Mouse (Mus musculus) neural tube, embryonic 11.5 days (tissue): ENCODE results near the gene Fbxo46. TPM values are rescaled to one million over a fixed set of nuclear protein-coding genes. Genes with fewer than 3 reads are reported as not detected.
A peak's percentile ranks its signal among the peaks of the same experiment; 100 is the strongest.

Experiments used
- ATAC-seq: fragments of 200-750 bp; cut with Nextera tagmentation; 2 replicates; pipeline ENCODE4 v1.8.0; 2017; ENCODE audit warnings: moderate number of reproducible peaks, mild to moderate bottlenecking, moderate TSS enrichment, moderate library complexity; ENCODE audit not compliant: insufficient read depth, low FRiP score, low TSS enrichment
- DNase-seq: peaks from one replicate; pipeline ENCODE4 v3.0.0-alpha.2; 2015; ENCODE audit warnings: low spot score
- H3K27ac ChIP-seq: fragments of 300-500 bp; sonication (generic); 2 replicates; pipeline ENCODE4 v1.5.1; 2014; ENCODE audit warnings: low read depth, mild to moderate bottlenecking, low read length
- H3K27me3 ChIP-seq: fragments of 300-500 bp; sonication (generic); 2 replicates; pipeline ENCODE4 v1.6.1; 2014; ENCODE audit warnings: mild to moderate bottlenecking, low read length, mixed read lengths; ENCODE audit not compliant: control insufficient read depth, insufficient read depth
- H3K36me3 ChIP-seq: fragments of 300-500 bp; sonication (generic); 2 replicates; pipeline ENCODE4 v1.6.1; 2014; ENCODE audit warnings: mild to moderate bottlenecking, low read length, moderate library complexity, mixed read lengths; ENCODE audit not compliant: control insufficient read depth, insufficient read depth
- H3K4me1 ChIP-seq: fragments of 300-500 bp; sonication (generic); 2 replicates; pipeline ENCODE4 v1.6.1; 2014; ENCODE audit warnings: low read length, mixed read lengths; ENCODE audit not compliant: control insufficient read depth, insufficient read depth
- H3K4me2 ChIP-seq: fragments of 300-500 bp; sonication (generic); 2 replicates; pipeline ENCODE4 v1.6.1; 2014; ENCODE audit warnings: low read depth, mild to moderate bottlenecking, moderate library complexity
- H3K4me3 ChIP-seq: fragments of 300-500 bp; sonication (generic); 2 replicates; pipeline ENCODE4 v1.5.1; 2014; ENCODE audit warnings: low read depth, low read length
- H3K9ac ChIP-seq: fragments of 300-500 bp; sonication (generic); 2 replicates; pipeline ENCODE4 v1.6.1; 2014; ENCODE audit warnings: mild to moderate bottlenecking, low read length
- H3K9me3 ChIP-seq: fragments of 300-500 bp; sonication (generic); 2 replicates; pipeline ENCODE4 v1.6.1; 2016; ENCODE audit warnings: low read length; ENCODE audit not compliant: control insufficient read depth
- WGBS: fragments of 180-500 bp; shearing (Covaris S2); extraction: QIAGEN DNeasy Blood & Tissue Kit; methylation state at CpG from one replicate; pipeline ENCODE4 v1.1.7; 2014; 5-methylcytosine and 5-hydroxymethylcytosine counted together
- polyA plus RNA-seq: library from polyadenylated mRNA; unstranded; fragments of >200 nt; fragmentation: Nextera tagmentation; extraction: Ambion mirVana; gene quantifications from 2 replicates; pipeline ENCODE4 v1.2.1, GENCODE M21; 2014

Gene Fbxo46
- polyA plus RNA-seq, 1 experiment from 2014 or later: 10.6 TPM

- under 1% methylated on average over 39 of the region's 39 CpGs for WGBS
- Histone ChIP-seq H3K4me2 (peak overlapping the region; percentile 57), H3K4me3 (peak overlapping the region; percentile 33), H3K36me3 (peaks cover 5% of the 10 kb centered on the region; the same call in 1 of the 2 replicates), H3K27me3 (no peaks in the 10 kb centered on the region), H3K9me3 (no peaks in the 10 kb centered on the region), H3K27ac (peak overlapping the region; percentile 77), H3K9ac (peak overlapping the region; percentile 52), H3K4me1 (0 out of 2 replicates have a peak, but pooled peaks cover 3% of the 10 kb centered on the region)
- ATAC-seq (peak; percentile 98), DNase-seq (peak; percentile 99)
These were observed 11.7 kb downstream of the Fbxo46 start for GRCm38 (mm10) chr7:19131324-19131848.

- no peak for DNase-seq
- Histone ChIP-seq H3K36me3 (peaks cover 12% of the 10 kb centered on the region), H3K4me1 (0 out of 2 replicates have a peak, but pooled peaks cover 3% of the 10 kb centered on the region), H3K4me3 (no peak overlapping the region), H3K9me3 (no peaks in the 10 kb centered on the region), H3K27me3 (no peaks in the 10 kb centered on the region), H3K4me2 (no peak overlapping the region), H3K27ac (no peak overlapping the region), H3K9ac (no peak overlapping the region)
- no peak for ATAC-seq
- 96% methylated on average over 13 of the region's 13 CpGs for WGBS
These were observed 16.5 kb downstream of the Fbxo46 start for GRCm38 (mm10) chr7:19136168-19136567.

- Histone ChIP-seq H3K27me3 (no peaks in the 10 kb centered on the region), H3K4me3 (no peak overlapping the region), H3K4me1 (0 out of 2 replicates have a peak, but pooled peaks cover 3% of the 10 kb centered on the region), H3K27ac (no peak overlapping the region), H3K9ac (no peak overlapping the region), H3K36me3 (peaks cover 12% of the 10 kb centered on the region), H3K4me2 (no peak overlapping the region), H3K9me3 (no peaks in the 10 kb centered on the region)
- ATAC-seq (no peak), DNase-seq (no peak)
- WGBS: 95% methylated on average over 38 of the region's 38 CpGs
These were observed 17.1 kb downstream of the Fbxo46 start for GRCm38 (mm10) chr7:19136673-19137334.

- H3K9me3 ChIP-seq: no peaks in the 10 kb centered on the region
- WGBS: 65% methylated on average over 5 of the region's 5 CpGs
- no peak overlapping the region for H3K4me2 ChIP-seq
- DNase-seq (peak; percentile 44), ATAC-seq (no peak)
- H3K27me3 ChIP-seq: no peaks in the 10 kb centered on the region
- H3K9ac ChIP-seq: no peak overlapping the region
- no peak overlapping the region for H3K27ac ChIP-seq
- H3K4me3 ChIP-seq: no peak overlapping the region
- peaks cover 12% of the 10 kb centered on the region for H3K36me3 ChIP-seq
- H3K4me1 ChIP-seq: no peaks in the 10 kb centered on the region
These were observed 17.7 kb downstream of the Fbxo46 start for GRCm38 (mm10) chr7:19137380-19137779.

- WGBS: 89% methylated on average over 10 of the region's 10 CpGs
These were observed 27.1 kb downstream of the Fbxo46 start for GRCm38 (mm10) chr7:19146793-19147192.

GRCm38 (mm10) chr7:19147497-19148045 lies 27.9 kb downstream of the Fbxo46 start:
- H3K4me2 ChIP-seq: no peak overlapping the region; the same call in 1 of the 2 replicates
- H3K27ac ChIP-seq: no peak overlapping the region
- no peaks in the 10 kb centered on the region for H3K27me3 ChIP-seq
- no peak overlapping the region for H3K9ac ChIP-seq
- H3K36me3 ChIP-seq: no peaks in the 10 kb centered on the region; the same call in 1 of the 2 replicates
- no peak for ATAC-seq
- WGBS: 53% methylated on average over 6 of the region's 6 CpGs
- no peak for DNase-seq
- H3K4me1 ChIP-seq: peaks cover 15% of the 10 kb centered on the region
- no peak overlapping the region for H3K4me3 ChIP-seq
- no peaks in the 10 kb centered on the region for H3K9me3 ChIP-seq

More at GRCm38 (mm10) chr7:19146793-19147192, 27.1 kb downstream of the Fbxo46 start:
- H3K36me3 ChIP-seq: no peaks in the 10 kb centered on the region; the same call in 1 of the 2 replicates
- peaks cover 15% of the 10 kb centered on the region for H3K4me1 ChIP-seq
- ATAC-seq: no peak
- H3K27me3 ChIP-seq: no peaks in the 10 kb centered on the region
- H3K9me3 ChIP-seq: no peaks in the 10 kb centered on the region
- H3K4me2 ChIP-seq: no peak overlapping the region
- DNase-seq: no peak
- H3K4me3 ChIP-seq: no peak overlapping the region
- no peak overlapping the region for H3K9ac ChIP-seq
- H3K27ac ChIP-seq: no peak overlapping the region

GRCm38 (mm10) chr7:19148180-19148874 lies 28.7 kb downstream of the Fbxo46 start:
- H3K9ac ChIP-seq: peak overlapping the region; percentile 39
- peaks cover 15% of the 10 kb centered on the region for H3K4me1 ChIP-seq
- peak overlapping the region; percentile 90 for H3K4me2 ChIP-seq
- H3K27ac ChIP-seq: 0 out of 2 replicates have a peak overlapping the region, but pooled peaks have one; percentile 3
- 13% methylated on average over 20 of the region's 20 CpGs for WGBS
- H3K9me3 ChIP-seq: no peaks in the 10 kb centered on the region
- ATAC-seq (no peak), DNase-seq (no peak)
- peak overlapping the region; percentile 57 for H3K4me3 ChIP-seq
- no peaks in the 10 kb centered on the region for H3K27me3 ChIP-seq
- H3K36me3 ChIP-seq: peaks cover 5% of the 10 kb centered on the region; the same call in 1 of the 2 replicates

- H3K4me1 ChIP-seq: peaks cover 15% of the 10 kb centered on the region
- DNase-seq (peak; percentile 98), ATAC-seq (peak; percentile 97)
- H3K4me3 ChIP-seq: peak within 1 kb of the TSS; percentile 57
- peak within 1 kb of the TSS; percentile 90 for H3K4me2 ChIP-seq
- peak within 1 kb of the TSS; percentile 9; the same call in 1 of the 2 replicates for H3K27ac ChIP-seq
- H3K36me3 ChIP-seq: peaks cover 10% of the 10 kb centered on the region
- H3K27me3 ChIP-seq: no peaks in the 10 kb centered on the region
- H3K9me3 ChIP-seq: no peaks in the 10 kb centered on the region
- WGBS: 0% methylated on average over 43 of the region's 43 CpGs
- H3K9ac ChIP-seq: peak within 1 kb of the TSS; percentile 49
These were observed 29.3 kb downstream of the Fbxo46 start, which contains the start of gene Qpctl for GRCm38 (mm10) chr7:19148875-19149541. TSS of gene Qpctl (minus strand) at chr7:19149291.
